Mouse (Mus musculus) hematopoietic stem cell, adult 5-6 weeks (primary cell): ENCODE data around the gene Slc25a10. TPM values are rescaled to one million over a fixed set of nuclear protein-coding genes. Genes with fewer than 3 reads are reported as not detected.

Experiments
- ATAC-seq, 2 experiments: fragments of 125-278 bp in 1 of 2; replicated peaks in 1 of 2; 2 replicates each; pipeline ENCODE4 v1.8.0; 2016 to 2017; ENCODE audit warnings: inconsistent platforms in 2 of 2, mild to moderate bottlenecking in 2 of 2, moderate number of reproducible peaks in 2 of 2, low read depth in 1 of 2, moderate TSS enrichment in 1 of 2; ENCODE audit not compliant: low FRiP score in 2 of 2, poor library complexity in 2 of 2, severe bottlenecking in 2 of 2, insufficient read depth in 1 of 2, low TSS enrichment in 1 of 2
- total RNA-seq: library from RNA; stranded (forward); fragments of 172-1452, 232-1000 nt; gene quantifications from 2 replicates; pipeline ENCODE4 v1.2.3, GENCODE M21; 2017

Gene Slc25a10
- total RNA-seq, 1 experiment from 2014 or later, result 10.8 TPM

DNA sequence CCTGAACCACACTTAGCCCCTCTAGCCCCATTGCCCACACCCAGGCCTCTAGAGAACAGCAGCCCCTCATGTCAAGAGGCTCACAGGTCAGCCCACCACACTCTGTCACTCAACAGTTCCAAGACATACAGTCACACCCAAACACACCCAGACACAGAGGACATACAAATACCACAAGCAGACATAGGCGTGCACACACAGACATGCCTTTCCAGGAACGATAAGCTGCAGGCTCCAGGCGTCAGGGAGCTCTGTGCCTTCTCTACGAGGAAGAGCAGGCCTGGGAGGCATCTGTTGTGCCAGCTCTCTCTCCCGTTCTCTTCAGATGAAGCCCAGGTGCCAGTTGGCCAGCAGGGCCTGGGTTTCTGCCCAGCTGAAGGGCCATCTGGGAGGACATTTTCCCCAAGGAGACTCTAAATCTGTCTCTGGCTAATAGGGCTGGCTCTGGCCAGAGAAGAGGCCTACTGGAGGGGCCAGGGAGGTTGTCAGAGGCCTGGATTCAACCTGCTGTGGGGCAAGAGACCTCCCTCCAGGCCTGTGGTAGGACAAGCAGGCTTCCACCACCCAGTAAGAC, 29.4 kb downstream of the Slc25a10 start:
- ATAC-seq, result no peak

GRCm38 (mm10) chr11:120522581-120522980, 30.9 kb downstream of the Slc25a10 start:
- ATAC-seq, result no peak

DNA sequence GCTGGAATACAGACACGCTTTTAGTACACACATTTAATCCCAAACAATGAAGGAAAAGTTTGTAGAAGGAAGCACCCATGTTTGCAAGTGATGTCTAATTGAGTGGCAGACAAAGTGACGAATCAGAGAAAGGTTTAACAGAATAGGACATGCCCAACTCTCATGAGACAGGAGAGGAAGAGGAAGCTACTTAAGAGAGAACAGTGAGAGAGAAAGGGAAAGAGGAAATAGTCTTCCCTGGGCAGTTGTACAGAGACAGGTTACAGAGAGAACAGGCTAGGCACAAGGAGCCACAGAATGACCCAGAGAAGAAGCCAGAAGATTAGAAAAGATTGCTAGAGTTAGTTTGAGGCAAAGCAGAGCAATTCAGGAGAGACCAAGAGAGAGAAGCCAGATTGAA, 34.3 kb downstream of the Slc25a10 start:
- ATAC-seq, result no peak; a peak in 1 of 4 replicates

DNA sequence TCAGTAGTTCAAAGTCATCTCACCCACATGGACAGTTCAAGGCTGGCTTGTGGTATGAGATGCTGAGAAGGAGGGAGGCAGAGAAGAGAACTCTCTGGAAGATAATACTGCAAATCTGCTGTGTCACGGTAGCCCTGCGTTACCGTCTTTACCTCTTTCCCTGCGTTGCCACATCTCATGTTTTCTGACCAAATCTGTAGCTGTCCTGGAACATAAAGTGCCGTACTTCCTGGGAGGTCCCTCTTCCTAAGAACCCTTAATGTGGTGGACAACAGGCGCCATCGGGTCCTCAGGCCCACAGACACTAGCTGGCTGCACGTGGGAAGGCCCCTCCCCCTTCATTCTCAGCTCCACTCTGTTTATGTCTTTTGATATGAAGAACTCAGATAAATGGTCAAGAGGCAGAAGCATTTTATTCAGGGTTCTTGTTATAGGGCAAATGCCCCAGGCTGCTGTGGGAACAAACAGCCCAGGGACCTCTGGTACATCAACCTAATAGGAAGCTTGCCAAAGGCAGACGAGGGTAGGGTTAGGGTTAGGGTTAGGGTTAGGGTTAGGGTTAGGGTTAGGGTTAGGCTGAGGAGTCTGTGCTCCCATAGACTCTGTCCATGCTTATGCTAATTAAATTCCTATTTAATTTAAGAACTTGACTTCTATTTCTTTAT, 36.2 kb downstream of the Slc25a10 start:
- ATAC-seq, result no peak

DNA sequence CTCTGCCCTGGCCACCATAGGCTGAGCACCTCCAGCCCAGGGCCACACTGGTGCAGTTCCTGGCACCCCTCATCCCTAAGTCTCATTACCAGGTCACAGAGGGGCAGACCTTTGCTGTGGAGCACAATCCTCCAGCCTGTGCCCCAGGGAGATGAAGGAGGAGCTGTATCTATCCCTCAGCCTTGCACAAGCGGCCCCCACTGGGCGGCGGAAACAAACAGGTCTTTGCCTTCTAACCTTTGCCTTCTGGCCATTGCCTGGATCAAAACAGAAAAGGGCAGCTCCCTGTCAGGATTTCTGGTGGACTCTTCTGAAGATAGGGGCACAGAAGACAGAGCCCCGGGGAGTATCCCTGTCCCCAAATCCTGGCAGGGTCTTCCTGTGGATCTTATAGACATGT, 37.3 kb downstream of the Slc25a10 start:
- ATAC-seq, result no peak

DNA sequence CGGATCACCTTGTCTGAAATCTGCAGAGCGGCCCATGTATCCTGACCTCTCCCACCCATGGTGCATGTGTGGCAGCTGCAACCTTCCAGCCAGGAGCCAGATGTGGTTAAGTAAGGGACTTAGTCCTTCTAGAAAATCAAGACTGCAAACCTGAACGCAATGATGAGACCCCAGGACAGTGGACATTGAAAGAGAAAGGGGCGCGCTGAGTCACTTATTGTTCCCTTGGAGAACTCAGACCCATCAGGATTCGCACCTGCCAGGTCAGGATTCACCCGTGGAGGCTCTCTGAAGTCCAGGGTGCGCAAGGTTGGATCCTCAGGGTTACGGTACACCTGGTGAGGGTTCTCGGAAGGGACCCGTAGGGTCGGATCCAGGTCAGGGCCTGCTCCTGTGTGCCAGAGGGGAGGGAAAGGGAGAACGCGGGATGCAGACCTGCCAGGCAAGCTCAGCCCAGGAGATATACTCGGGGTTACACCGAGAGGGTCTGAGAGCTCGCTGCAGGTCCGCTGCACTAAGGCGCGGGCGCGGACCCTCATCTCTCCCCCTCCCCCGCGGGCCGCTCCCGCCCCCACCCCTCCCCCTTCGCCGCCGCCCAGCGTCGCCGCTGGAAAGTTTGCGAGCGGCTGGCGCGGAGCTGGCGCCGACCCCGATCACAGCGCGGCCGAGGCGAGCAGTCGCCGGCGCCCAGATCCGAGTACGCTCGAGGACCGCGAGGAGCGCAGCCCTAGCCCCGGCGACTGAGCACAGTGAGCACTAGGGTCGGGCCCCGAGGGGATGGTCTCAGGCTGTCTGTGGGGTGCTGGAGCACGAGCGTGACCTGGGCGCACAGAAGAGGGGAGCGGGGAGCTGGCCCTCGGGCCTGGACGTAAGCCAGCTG, 38.7 kb downstream of the Slc25a10 start, which contains the start of gene Gcgr:
TSS of gene Gcgr (plus strand) at position 615 of the 880 bp plus-strand sequence.
- no peak for ATAC-seq

GRCm38 (mm10) chr11:120531646-120532045, 40.0 kb downstream of the Slc25a10 start:
- no peak for ATAC-seq

DNA sequence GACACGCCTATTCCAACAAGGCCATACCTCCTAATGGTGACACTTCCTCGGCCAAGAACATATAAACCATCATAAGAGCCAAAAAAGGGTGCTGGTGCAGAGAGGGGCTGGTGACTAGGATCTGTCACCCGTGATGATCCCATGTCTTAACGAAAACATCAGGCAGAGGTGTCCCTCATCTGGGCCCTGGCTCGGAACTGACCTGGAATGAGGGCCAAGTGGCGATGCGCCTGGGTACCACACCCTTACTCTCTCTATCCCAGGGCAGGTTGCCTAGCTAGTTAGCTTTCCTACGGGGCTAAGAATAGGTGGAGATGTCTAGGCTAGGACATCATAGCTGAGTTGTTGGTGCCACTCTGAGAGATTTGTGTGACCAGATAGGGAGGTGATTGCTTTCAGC, 42.5 kb downstream of the Slc25a10 start:
- ATAC-seq, result no peak

GRCm38 (mm10) chr11:120535145-120535544, 43.5 kb downstream of the Slc25a10 start:
- no peak for ATAC-seq

DNA sequence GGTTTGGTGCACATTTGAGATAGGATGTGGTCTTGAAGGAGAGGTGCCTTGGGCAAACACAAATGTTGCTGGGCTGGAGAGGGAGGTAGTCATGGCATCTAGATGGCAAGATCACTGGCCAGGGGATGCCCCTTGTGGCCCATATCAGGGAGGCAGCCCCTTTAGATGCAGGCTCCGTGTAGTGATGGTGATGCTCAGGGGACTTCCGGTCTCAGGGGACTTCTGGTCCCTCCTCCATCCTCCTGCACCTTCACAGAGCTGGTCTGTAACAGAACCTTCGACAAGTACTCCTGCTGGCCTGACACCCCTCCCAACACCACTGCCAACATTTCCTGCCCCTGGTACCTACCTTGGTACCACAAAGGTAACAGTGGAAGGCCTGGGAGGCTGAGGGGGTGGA, 44.2 kb downstream of the Slc25a10 start:
- ATAC-seq, result no peak

- no peak for ATAC-seq
These were observed 46.8 kb downstream of the Slc25a10 start for GRCm38 (mm10) chr11:120538485-120538884.

DNA sequence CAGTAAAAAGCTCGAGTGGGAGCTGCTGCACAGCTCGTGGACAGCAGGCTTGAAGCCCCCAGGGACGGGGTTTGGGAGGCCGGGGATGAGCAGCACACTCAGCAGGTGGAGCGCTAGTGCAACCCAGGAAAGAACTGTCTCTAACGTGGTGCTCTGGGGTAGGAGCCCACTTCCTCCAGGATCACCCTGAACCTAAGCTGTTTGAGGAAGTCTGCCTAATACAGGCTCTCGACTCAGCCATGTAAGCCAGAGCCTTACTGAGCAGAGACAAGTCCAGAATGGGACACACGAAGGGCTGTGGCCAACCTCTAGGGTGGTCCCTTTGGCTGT, 47.3 kb downstream of the Slc25a10 start:
- peak; percentile 69 to 72 for ATAC-seq

- ATAC-seq, result no peak
These were observed 47.8 kb downstream of the Slc25a10 start for GRCm38 (mm10) chr11:120539285-120540014.

- ATAC-seq, result no peak
These were observed 50.3 kb downstream of the Slc25a10 start for GRCm38 (mm10) chr11:120541907-120542306.

DNA sequence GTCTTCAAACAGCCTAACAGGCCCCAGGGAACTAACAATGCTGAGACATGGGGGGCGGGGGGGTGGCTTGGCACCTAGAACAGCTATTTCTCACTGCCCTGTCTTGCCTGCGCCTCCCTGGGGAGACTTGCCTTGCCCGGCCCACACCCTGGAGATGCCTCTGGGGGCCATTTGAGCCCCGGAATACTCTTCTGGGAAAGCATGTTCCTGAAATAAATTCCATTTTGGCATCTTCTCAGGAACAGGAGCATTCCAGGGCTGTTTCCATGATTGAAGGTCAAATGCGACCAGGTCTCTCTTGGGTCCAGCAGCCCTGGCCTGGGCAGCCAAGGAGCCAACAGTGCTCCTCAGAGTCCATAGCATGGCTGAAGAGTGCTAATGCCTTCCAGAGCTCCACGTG, 50.7 kb downstream of the Slc25a10 start:
- ATAC-seq, result no peak

DNA sequence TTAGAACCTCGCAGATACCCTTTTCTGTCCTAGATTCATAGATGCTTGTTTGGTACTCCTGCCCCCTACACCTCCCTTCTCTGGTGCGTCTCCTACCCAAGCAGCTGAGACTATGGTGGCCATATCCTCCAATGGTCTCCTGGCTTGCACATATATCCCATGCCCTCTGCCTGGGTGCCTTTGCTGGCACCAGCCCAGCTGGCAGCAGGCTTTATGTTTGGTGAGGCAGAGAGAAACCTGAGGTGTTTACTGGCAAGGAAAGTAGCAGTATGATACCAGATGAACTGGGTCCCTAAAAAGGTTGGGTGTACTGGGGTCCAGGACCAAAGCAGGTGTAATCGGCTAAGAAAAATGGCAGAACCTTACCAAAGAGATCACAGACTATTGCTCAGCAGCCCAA, 54.3 kb downstream of the Slc25a10 start:
- no peak for ATAC-seq

DNA sequence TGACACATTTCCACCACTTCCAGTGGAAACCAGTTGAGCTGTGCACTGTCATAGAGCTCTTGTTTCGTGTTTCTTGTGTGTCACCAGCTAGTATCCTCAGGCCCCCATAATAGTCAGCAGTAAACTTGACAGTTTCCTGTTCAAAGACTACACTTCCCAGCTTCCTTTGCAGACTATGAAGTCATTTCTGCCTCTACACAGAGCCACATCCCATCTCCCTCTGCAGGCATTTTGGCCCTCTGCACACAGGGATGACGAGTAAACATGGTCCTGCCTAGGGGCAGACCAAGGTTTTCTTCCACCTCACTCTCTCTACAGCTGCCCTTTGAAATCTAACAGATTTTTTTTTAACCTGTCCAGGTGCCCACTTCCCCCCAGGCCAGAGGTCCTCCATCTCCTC, 55.8 kb downstream of the Slc25a10 start:
- ATAC-seq, result peak in 1 of 2 experiments; percentile 42; a peak in 2 of 4 replicates

GRCm38 (mm10) chr11:120548214-120548613, 56.6 kb downstream of the Slc25a10 start:
- no peak for ATAC-seq
